Mouse (Mus musculus) duodenum, adult 2 months (tissue): ENCODE data around the gene Hsdl1. TPM values are rescaled to one million over a fixed set of nuclear protein-coding genes. Genes with fewer than 3 reads are reported as not detected.

Experiments
- polyA plus RNA-seq: library from polyadenylated mRNA; depleted of rRNA; stranded (reverse); fragments of >200 nt; gene quantifications from 2 replicates; pipeline ENCODE4 v1.2.3, GENCODE M21; 2012; ENCODE audit warnings: low replicate concordance; rRNA removed

The Hsdl1 gene
- 13.1 and 14.8 TPM in 2 replicates for polyA plus RNA-seq

DNA sequence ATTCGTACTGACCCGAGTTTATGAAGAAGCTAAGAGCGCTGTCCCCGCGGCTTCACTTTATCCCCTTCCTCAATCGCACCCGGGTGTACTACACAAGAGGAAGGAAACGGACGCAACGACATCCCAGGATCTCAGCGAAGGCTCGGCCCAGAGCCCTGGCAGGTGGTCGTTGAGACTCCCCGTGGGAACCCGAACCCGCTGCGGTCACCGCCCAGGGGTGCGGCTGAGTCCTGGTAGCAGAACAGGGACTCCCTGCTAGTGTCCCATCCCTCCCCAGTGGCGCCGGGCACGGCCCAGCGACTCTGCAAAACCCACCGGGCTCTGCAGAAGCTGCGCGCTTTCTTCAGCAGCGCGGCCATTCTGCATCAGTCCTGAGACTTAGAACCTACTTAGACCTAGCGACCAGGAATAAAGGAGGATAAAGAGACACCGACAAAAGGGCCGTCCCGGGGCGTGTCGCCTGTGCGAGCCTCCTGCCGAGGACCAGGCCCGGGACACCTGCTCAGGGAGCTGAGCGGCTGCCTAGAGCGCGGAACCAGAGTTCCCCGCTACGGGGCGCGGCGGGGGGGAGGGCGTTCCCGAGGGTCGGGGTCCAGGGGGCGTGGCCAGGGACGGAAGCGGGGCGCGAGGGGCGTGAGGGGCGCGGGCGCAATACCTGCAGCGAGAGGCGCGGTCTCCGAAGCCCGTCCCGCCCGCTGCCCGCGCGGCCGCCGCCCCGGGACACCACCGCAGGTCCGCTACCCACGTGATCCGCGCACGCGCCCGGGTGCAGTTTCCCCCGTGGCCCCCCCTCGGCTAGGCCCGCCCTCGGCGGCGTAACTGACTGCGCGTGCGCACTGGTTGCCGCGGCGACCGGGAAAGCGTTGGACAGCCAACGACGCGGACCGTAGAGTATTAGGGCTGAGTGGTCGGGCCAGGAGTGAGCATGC lies at the start of gene Hsdl1, which contains the start of gene Dnaaf1:
Gene Hsdl1, minus strand, starts transcription at position 747 of the 929 bp plus-strand sequence.
Gene Dnaaf1, plus strand, starts transcription at position 799 of the 929 bp plus-strand sequence.

DNA sequence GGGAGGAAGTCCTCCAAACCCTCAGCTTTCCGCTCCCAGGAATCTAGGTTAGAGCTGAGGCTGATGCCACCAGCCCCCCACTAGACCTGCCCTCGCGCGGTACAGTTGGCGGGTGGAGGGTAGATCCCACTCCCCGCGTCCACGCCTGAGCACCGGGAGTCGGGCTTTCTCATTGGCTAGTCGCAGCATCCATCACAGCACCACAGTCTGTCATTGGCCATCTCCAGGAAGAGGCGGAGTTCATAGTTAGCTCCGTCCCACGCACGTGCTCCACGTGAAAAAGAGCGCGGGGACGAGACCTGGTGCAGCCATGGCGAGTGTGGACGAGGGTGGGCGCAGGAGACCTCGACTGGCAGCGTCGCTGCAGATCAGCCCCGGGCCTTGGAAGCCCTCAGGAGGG lies 37.5 kb upstream of the Hsdl1 start, which contains the start of gene Adad2:
Gene Adad2, plus strand, starts transcription at position 277 of the 400 bp plus-strand sequence.

DNA sequence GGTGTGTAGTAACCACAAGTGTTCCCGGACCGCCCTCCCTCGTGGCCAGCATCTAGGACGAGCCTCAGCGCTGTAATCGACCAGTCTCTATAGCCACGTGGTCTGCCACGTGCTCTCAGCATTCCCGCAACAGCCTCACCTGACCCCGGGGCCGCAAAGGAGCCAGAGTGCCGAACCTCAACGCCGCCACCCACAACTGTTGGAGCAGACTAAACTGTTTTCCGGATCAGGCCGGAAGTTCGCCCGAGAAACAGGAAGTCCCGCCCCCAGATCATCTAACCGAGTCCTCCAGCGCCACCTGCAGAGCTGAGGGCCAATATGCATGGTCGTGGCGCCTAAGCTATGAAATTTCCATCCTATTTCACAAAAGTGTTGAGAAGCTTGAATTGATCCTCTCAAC lies 30.0 kb upstream of the Hsdl1 start, which contains the start of gene Taf1c:
Gene Taf1c, minus strand, starts transcription at position 227 of the 400 bp plus-strand sequence.

DNA sequence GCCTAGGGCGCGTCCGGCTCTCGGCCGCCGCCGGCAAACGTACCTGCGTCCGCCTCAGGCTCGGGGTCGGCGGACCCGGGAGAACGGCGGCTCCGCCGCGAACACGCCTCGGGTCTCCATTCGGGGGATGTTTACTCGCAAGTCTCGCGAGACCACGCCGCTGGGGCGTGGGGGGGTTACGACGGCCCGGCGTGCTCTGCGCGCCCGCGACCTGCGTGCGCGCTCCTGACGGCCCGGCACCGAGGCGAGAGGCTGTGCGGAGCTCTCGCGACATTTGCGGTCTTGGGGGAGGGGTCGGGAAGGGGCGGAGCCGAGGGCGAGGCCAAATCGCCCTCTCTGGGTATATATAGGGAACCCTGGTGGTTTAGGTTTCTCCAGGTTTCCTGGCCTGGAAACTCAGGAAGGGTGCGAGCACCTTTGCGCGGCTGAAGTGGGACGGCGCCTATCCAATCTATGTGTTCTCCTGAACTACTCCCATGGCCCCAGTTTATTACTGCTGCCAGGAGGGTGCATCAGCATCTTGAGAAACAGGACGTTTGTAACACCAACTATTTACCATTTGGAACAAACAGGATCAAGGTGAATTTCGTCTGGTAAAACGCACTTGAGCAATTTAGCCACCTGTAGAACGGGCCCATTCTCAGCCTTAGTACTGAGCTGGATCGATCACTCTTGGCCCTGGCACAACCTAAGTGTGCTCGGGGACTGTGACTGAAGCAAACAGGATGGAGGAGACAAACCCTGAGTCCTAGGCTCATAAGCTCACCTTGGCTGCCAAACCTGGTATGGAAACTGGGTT lies 16.2 kb downstream of the Hsdl1 start, which contains the start of gene Mbtps1:
Gene Mbtps1, minus strand, starts transcription at position 133 of the 799 bp plus-strand sequence.

Other genes starting within 250 kb of the Hsdl1 start
- 21.4 and 38.2 TPM in 2 replicates for gene Hsbp1, start 230.7 kb downstream of the Hsdl1 start, polyA plus RNA-seq
- gene Mlycd, start 180.3 kb downstream of the Hsdl1 start, polyA plus RNA-seq = 57.8 and 85.0 TPM in 2 replicates
- gene Osgin1, start 141.1 kb downstream of the Hsdl1 start, polyA plus RNA-seq = 92.1 and 231 TPM in 2 replicates
- gene Necab2, start 128.5 kb downstream of the Hsdl1 start, polyA plus RNA-seq = 0.69 and 0.84 TPM in 2 replicates
- 0.19 and 0.75 TPM in 2 replicates for gene Slc38a8, start 73.5 kb downstream of the Hsdl1 start, polyA plus RNA-seq
- 38.5 and 43.8 TPM in 2 replicates for gene Mbtps1, start 16.4 kb downstream of the Hsdl1 start, polyA plus RNA-seq
- gene Dnaaf1, start 52 bp upstream of the Hsdl1 start, polyA plus RNA-seq = 6.3 and 13.3 TPM in 2 replicates
- 19.7 and 22.9 TPM in 2 replicates for gene Taf1c, start 30.0 kb upstream of the Hsdl1 start, polyA plus RNA-seq
- gene Adad2, start 37.6 kb upstream of the Hsdl1 start, polyA plus RNA-seq = 0.44 and 4.5 TPM in 2 replicates
- 0.56 and 0.74 TPM in 2 replicates for gene Kcng4, start 60.5 kb upstream of the Hsdl1 start, polyA plus RNA-seq
- gene Wfdc1, start 91.2 kb upstream of the Hsdl1 start, polyA plus RNA-seq = 26.9 and 27.6 TPM in 2 replicates
- 4.3 and 5.8 TPM in 2 replicates for gene Atp2c2, start 124.8 kb upstream of the Hsdl1 start, polyA plus RNA-seq
- gene Tldc1, start 203.2 kb upstream of the Hsdl1 start, polyA plus RNA-seq = 6.4 and 8.5 TPM in 2 replicates